Mouse (Mus musculus) spleen, adult 2 months (tissue): ENCODE data around the gene Olfr148.

ENCODE experiments used
- CTCF ChIP-seq: fragments of 200-500 bp; IDR thresholded peaks from 2 replicates; pipeline ENCODE4 v1.5.1; 2011; ENCODE audit warnings: mild to moderate bottlenecking, inconsistent platforms; ENCODE audit not compliant: insufficient read depth, insufficient read length, insufficient replicate concordance; ENCODE audit errors: extremely low read depth
- POLR2A ChIP-seq: fragments of 200-500 bp; IDR thresholded peaks from 2 replicates; pipeline ENCODE4 v1.6.1; 2011; ENCODE audit warnings: low read depth, low read length, inconsistent platforms

DNA sequence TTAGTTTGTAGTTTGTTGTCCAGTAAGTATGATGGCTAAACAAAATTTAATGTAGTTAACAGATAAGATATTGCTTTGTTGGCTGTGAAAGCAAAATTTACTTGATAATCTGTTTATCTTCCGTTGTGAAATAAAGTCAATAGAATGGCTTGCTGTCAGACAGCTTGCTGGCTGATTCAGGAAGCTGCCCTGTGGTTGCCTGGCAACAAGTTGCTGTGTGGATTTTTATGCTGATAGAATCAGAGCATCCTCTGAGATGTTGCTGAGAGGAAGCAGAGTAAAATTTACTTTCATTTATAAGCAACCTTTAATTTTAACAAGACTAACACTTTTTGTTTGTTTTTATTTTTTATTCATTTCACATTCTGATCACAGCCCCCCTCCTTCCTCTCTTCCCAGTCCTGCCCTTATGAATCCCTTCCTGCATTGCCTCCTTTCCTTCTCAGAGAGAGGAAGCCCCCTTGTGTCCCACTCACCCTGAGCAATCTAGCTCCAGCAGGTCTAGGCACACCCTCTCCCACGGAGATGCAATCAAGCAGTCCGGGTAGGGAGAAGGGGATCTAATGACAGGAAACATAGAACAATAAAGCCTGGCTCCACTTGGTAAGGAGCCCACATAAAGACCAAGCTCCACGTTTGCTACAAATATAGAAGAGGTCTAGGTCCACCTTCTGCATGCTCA is 23.6 kb downstream of the Olfr148 start:
- TF ChIP-seq POLR2A (no peak), CTCF (no peak)
